Comparison of ENCODE assay signal across 20 mouse cellular contexts in genomic region chr19:26858427-26859194, GRCm38 (mm10). TPM values are rescaled to one million over a fixed set of nuclear protein-coding genes. Genes with fewer than 3 reads are reported as not detected.
DNase-seq lines count a peak whose midpoint lies in the region; ATAC-seq and TF ChIP-seq lines count a peak whose summit lies in the region.
"Had no signal": no experiment of that assay in that cellular context is flagged by ENCODE, and none has a peak within 500 bp of the region (broad histone marks: within the 10 kb centered on the region; RNA-seq: fewer than 3 reads in every experiment).

No protein-coding gene starts in this region.

- H3K36me3 ChIP-seq in hindbrain, embryonic 10.5 days, result no peaks in the 10 kb centered on the region
- no peaks in the 10 kb centered on the region for H3K36me3 ChIP-seq in hindbrain, postnatal 0 days (ENCODE audit: insufficient read depth, low read length)
- H3K36me3 ChIP-seq in forebrain, embryonic 14.5 days (ENCODE audit: control insufficient read depth, insufficient read depth, low read length), result no peaks in the 10 kb centered on the region
- H3K36me3 ChIP-seq in hindbrain, embryonic 15.5 days, result no peaks in the 10 kb centered on the region
- H3K36me3 ChIP-seq: embryonic facial prominence, embryonic 12.5 days had no signal

- no peaks in the 10 kb centered on the region for H3K9me3 ChIP-seq in hindbrain, embryonic 10.5 days
- H3K9me3 ChIP-seq in hindbrain, postnatal 0 days (ENCODE audit: low read length), result no peaks in the 10 kb centered on the region
- no peaks in the 10 kb centered on the region for H3K9me3 ChIP-seq in forebrain, embryonic 14.5 days (replicated peaks; ENCODE audit: control insufficient read depth, low read length)
- no peaks in the 10 kb centered on the region for H3K9me3 ChIP-seq in hindbrain, embryonic 15.5 days
- H3K9me3 ChIP-seq: embryonic facial prominence, embryonic 12.5 days had no signal

- ATAC-seq in hindbrain, postnatal 0 days, result no peak
- no peak for ATAC-seq in forebrain, embryonic 14.5 days
- ATAC-seq in hindbrain, embryonic 15.5 days (ENCODE audit: low FRiP score, low read depth), result no peak
- ATAC-seq: Patski had no signal

- no peak overlapping the region for H3K4me2 ChIP-seq in hindbrain, postnatal 0 days (ENCODE audit: low read depth, low read length)
- H3K4me2 ChIP-seq in forebrain, embryonic 14.5 days (ENCODE audit: low read length), result no peak overlapping the region
- H3K4me2 ChIP-seq in hindbrain, embryonic 15.5 days, result no peak overlapping the region
- H3K4me2 ChIP-seq: embryonic facial prominence, embryonic 12.5 days had no signal

- no peak for DNase-seq in hindbrain, embryonic 10.5 days (ENCODE audit: low spot score)
- DNase-seq in hindbrain, postnatal 0 days (ENCODE audit: low spot score), result no peak
- DNase-seq in NIH3T3 (ENCODE audit: low read depth), result peak; percentile 57
- no peak for DNase-seq in forebrain, embryonic 14.5 days (ENCODE audit: low spot score)
- DNase-seq in cerebellum, adult 18-20 months, result no peak
- DNase-seq in ovary, postnatal 36 days (ENCODE audit: low spot score), result no peak
- no peak for DNase-seq in frontal cortex, adult 2 months (ENCODE audit: extremely low spot score in 1 of 2, low spot score in 1 of 2)
- DNase-seq: cerebellum, postnatal 14 days; kidney, adult 2 months; lung, adult 18-20 months; right cerebral cortex, adult 18-20 months; thymus, adult 2 months had no signal

- H3K4me3 ChIP-seq in hindbrain, embryonic 10.5 days, result no peak overlapping the region
- H3K4me3 ChIP-seq in hindbrain, postnatal 0 days (ENCODE audit: low read length), result no peak overlapping the region
- H3K4me3 ChIP-seq in forebrain, embryonic 14.5 days (ENCODE audit: low read depth, low read length), result no peak overlapping the region
- no peak overlapping the region for H3K4me3 ChIP-seq in hindbrain, embryonic 15.5 days
- H3K4me3 ChIP-seq: embryonic facial prominence, embryonic 12.5 days had no signal

- H3K9ac ChIP-seq in hindbrain, postnatal 0 days (replicated peaks; ENCODE audit: low read length), result no peak overlapping the region
- H3K9ac ChIP-seq in forebrain, embryonic 14.5 days (ENCODE audit: low read length), result no peak overlapping the region
- H3K9ac ChIP-seq in hindbrain, embryonic 15.5 days, result no peak overlapping the region
- H3K9ac ChIP-seq: embryonic facial prominence, embryonic 12.5 days had no signal

- no peak for TF ChIP-seq CTCF in hindbrain, postnatal 0 days (IDR thresholded peaks at IDR 0.05; ENCODE audit: low read depth)

- H3K27me3 ChIP-seq in hindbrain, embryonic 10.5 days (ENCODE audit: insufficient read depth, poor library complexity, severe bottlenecking), result peaks cover 2% of the 10 kb centered on the region; the same call in 1 of the 2 replicates
- no peaks in the 10 kb centered on the region for H3K27me3 ChIP-seq in hindbrain, postnatal 0 days (ENCODE audit: insufficient read depth, low read length)
- H3K27me3 ChIP-seq in forebrain, embryonic 14.5 days (replicated peaks; ENCODE audit: control insufficient read depth, insufficient read depth, low read length), result no peaks in the 10 kb centered on the region
- H3K27me3 ChIP-seq in hindbrain, embryonic 15.5 days, result no peaks in the 10 kb centered on the region
- H3K27me3 ChIP-seq: CH12.LX; embryonic facial prominence, embryonic 12.5 days; Patski had no signal

- peak overlapping the region; percentile 73 for H3K27ac ChIP-seq in hindbrain, embryonic 10.5 days
- H3K27ac ChIP-seq in hindbrain, postnatal 0 days, result no peak overlapping the region; the same call in 1 of the 2 replicates
- H3K27ac ChIP-seq in forebrain, embryonic 14.5 days (ENCODE audit: low read depth, low read length), result peak overlapping the region; percentile 30; the same call in 1 of the 2 replicates
- peak overlapping the region; percentile 36; the same call in 1 of the 2 replicates for H3K27ac ChIP-seq in hindbrain, embryonic 15.5 days (replicated peaks)
- H3K27ac ChIP-seq: embryonic facial prominence, embryonic 12.5 days had no signal

- peaks cover 25% of the 10 kb centered on the region for H3K4me1 ChIP-seq in hindbrain, embryonic 10.5 days (replicated peaks)
- peaks cover 10% of the 10 kb centered on the region; the same call in 1 of the 2 replicates for H3K4me1 ChIP-seq in hindbrain, postnatal 0 days (ENCODE audit: insufficient read depth, low read length)
- H3K4me1 ChIP-seq in forebrain, embryonic 14.5 days (ENCODE audit: control insufficient read depth, insufficient read depth, low read length), result peaks cover 6% of the 10 kb centered on the region; the same call in 1 of the 2 replicates
- H3K4me1 ChIP-seq in hindbrain, embryonic 15.5 days (replicated peaks), result peaks cover 12% of the 10 kb centered on the region

- 82% methylated on average over 12 of the region's 12 CpGs for WGBS in hindbrain, embryonic 10.5 days
- 67% methylated on average over 12 of the region's 12 CpGs for WGBS in hindbrain, postnatal 0 days
- WGBS in forebrain, embryonic 14.5 days, result 64% methylated on average over 12 of the region's 12 CpGs
- WGBS in hindbrain, embryonic 15.5 days, result 71% methylated on average over 12 of the region's 12 CpGs

RNA-seq across cellular contexts. Expression of gene Gm815, which starts 27.1 kb away (rescaled TPM):
- not detected in 2 replicates for polyA plus RNA-seq in hindbrain, embryonic 10.5 days (2016; fragmentation: Nextera tagmentation; extraction: Ambion mirVana)
- not detected in 2 replicates for total RNA-seq in hindbrain, postnatal 0 days (2014; rRNA removed)
- not detected in 2 replicates for polyA plus RNA-seq in hindbrain, postnatal 0 days (2015; fragmentation: Nextera tagmentation; extraction: Ambion mirVana)
- polyA plus RNA-seq in forebrain, embryonic 14.5 days (2014; fragmentation: Nextera tagmentation; extraction: Ambion mirVana), result not detected in 2 replicates
- not detected in 2 replicates for polyA plus RNA-seq in hindbrain, embryonic 15.5 days (2015; fragmentation: Nextera tagmentation; extraction: Ambion mirVana)
- polyA plus RNA-seq in frontal cortex, adult 2 months (2012; rRNA removed), result not detected in 2 replicates
- total RNA-seq: CH12.LX; layer of hippocampus, postnatal 10 days; megakaryocyte progenitor cell, adult 5-6 weeks had no signal
- polyA plus RNA-seq: embryonic facial prominence, embryonic 12.5 days; heart, embryonic 14.5 days; kidney, adult 2 months; limb, embryonic 11.5 days; Patski; thymus, adult 2 months had no signal
